Mouse (Mus musculus): Measurements from ENCODE around the gene Qdpr.

GRCm38 (mm10) chr5:45427891-45428290 is 22.1 kb downstream of the Qdpr start:
- no peak for TF ChIP-seq POLR2A (IDR thresholded peaks at IDR 0.05; ENCODE audit: low read depth, low read length)
- no peak for TF ChIP-seq CTCF (conservative IDR thresholded peaks at IDR 0.05; ENCODE audit: insufficient read depth, insufficient read length, low read depth, low read length)
